Mouse (Mus musculus) thymus, adult 2 months (tissue): ENCODE measurements at regions not wholly inside any gene's neighbourhood (a gene's known extent, or its start where the extent isn't known, plus 50 kb on each side); places are given as distances from the start of the nearest gene placed in this dataset.

Source experiments
- CTCF ChIP-seq: fragments of 200-500 bp; IDR thresholded peaks from 2 replicates; pipeline ENCODE4 v1.5.1; 2012; ENCODE audit warnings: mild to moderate bottlenecking, control low read depth, low read length, moderate library complexity, borderline replicate concordance; ENCODE audit not compliant: control insufficient read depth, poor library complexity, insufficient read depth; ENCODE audit errors: extremely low read depth
- POLR2A ChIP-seq: fragments of 200-500 bp; IDR thresholded peaks from 2 replicates; pipeline ENCODE4 v1.6.1; 2012; ENCODE audit warnings: mild to moderate bottlenecking, low read length, control low read depth, moderate library complexity; ENCODE audit not compliant: control insufficient read depth, poor library complexity, insufficient read depth; ENCODE audit errors: extremely low read depth

DNA sequence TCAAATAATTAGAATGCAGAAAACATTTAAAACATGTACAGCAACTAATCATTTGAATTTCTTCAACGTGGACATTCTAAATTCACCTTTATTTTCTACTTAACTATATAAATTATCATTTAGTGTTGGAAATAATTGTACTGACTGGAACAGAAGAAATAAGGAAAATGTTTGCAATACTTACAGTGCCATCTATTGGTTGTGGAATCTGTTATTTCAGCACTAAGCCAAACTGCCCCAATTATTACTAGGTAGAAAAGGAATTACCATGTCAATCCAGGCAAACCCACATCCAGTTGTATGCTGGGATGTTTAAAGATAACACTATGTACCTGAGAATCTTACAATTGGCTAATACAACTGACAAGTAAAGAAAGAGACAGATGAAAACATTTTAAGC is 109.1 kb upstream of the Slc16a7 start:
- TF ChIP-seq POLR2A (no peak), CTCF (no peak)
